Mouse (Mus musculus) lung, adult 2 months (tissue): ENCODE measurements around the gene Gdf7.

Source experiments
- CTCF ChIP-seq: fragments of 200-500 bp; IDR thresholded peaks from 2 replicates; pipeline ENCODE4 v1.5.1; 2011; ENCODE audit warnings: mild to moderate bottlenecking, low read length, control low read depth; ENCODE audit not compliant: insufficient read depth
- POLR2A ChIP-seq: fragments of 200-500 bp; IDR thresholded peaks from 2 replicates; pipeline ENCODE4 v1.6.1; 2011; ENCODE audit warnings: low read depth, mild to moderate bottlenecking, control low read depth, low read length, borderline replicate concordance; ENCODE audit errors: extremely low read depth

GRCm38 (mm10) chr12:8260297-8260696 is 41.5 kb downstream of the Gdf7 start:
- no peak for TF ChIP-seq POLR2A
- TF ChIP-seq CTCF: no peak
